Mouse (Mus musculus) small intestine, adult 2 months (tissue): ENCODE measurements at regions not wholly inside any gene's neighbourhood (a gene's known extent, or its start where the extent isn't known, plus 50 kb on each side); places are given as distances from the start of the nearest gene placed in this dataset.

Experiments used
- CTCF ChIP-seq: fragments of 200-500 bp; IDR thresholded peaks from 2 replicates; pipeline ENCODE4 v1.5.1; 2012; ENCODE audit warnings: low read depth, mild to moderate bottlenecking, control low read depth, inconsistent platforms, low read length, moderate library complexity, mixed read lengths; ENCODE audit not compliant: insufficient replicate concordance, insufficient read length; ENCODE audit errors: extremely low read depth
- POLR2A ChIP-seq: fragments of 200-500 bp; IDR thresholded peaks from 2 replicates; pipeline ENCODE4 v1.6.1; 2012; ENCODE audit warnings: low read depth, mild to moderate bottlenecking, control low read depth, inconsistent platforms, low read length, moderate library complexity

DNA sequence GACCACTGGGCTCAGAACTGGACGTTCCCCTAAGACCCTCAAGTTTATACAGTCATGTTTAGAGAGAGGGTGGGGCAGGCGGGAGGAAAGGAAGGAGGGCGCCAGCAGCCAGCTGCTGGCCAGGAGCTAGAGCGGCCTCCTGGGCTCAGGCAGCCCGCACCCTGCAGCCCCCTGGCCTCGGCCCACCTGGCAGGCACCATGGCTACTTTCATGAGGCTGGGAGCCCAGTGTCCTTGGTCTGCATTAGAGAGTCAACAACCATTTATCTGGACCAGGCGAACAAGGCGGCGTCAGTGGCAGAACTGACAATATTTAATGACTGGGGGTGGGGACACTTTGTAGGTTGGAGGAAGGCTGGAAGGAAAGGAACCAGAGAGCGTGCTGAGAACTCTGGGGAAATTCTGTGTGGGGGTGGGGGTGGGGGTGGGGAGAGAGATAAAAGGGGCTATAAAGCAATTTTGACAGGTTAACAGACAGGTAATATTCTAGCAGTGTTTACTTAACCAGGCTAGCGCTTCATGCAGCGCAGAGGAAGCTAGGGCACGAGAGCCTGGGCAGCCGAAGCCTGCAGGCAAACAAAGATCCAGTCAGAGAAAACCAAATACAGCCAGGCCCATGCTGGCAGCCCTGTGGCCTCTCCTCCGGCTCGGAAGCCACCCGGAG, 365.6 kb downstream of the Sox9 start:
- TF ChIP-seq CTCF, result no peak
- TF ChIP-seq POLR2A, result no peak
